Mouse (Mus musculus) common myeloid progenitor, adult 5-6 weeks (primary cell): ENCODE measurements at regions not wholly inside any gene's neighbourhood (a gene's known extent, or its start where the extent isn't known, plus 50 kb on each side); places are given as distances from the start of the nearest gene placed in this dataset.
A peak's percentile ranks its signal among the peaks of the same experiment; 100 is the strongest.

Source experiments
- ATAC-seq: replicated peaks from 2 replicates; pipeline ENCODE4 v1.8.0; 2016; ENCODE audit warnings: low read depth, mild to moderate bottlenecking, moderate TSS enrichment, inconsistent platforms; ENCODE audit not compliant: poor library complexity, severe bottlenecking

- ATAC-seq = no peak
Observed at GRCm38 (mm10) chr12:80021030-80021473, 91.8 kb downstream of the Zfp36l1 start.

GRCm38 (mm10) chr12:80018086-80018485, 94.7 kb downstream of the Zfp36l1 start:
- ATAC-seq = no peak

GRCm38 (mm10) chr12:80017376-80017929, 95.4 kb downstream of the Zfp36l1 start:
- no peak for ATAC-seq

GRCm38 (mm10) chr12:80015938-80016337, 96.9 kb downstream of the Zfp36l1 start:
- no peak for ATAC-seq

- peak; percentile 40; the same call in 1 of the 2 replicates for ATAC-seq
Observed at GRCm38 (mm10) chr12:80014598-80014983, 98.2 kb downstream of the Zfp36l1 start.

GRCm38 (mm10) chr12:80013904-80014597, 98.8 kb downstream of the Zfp36l1 start:
- ATAC-seq = peak; percentile 82

GRCm38 (mm10) chr12:80013577-80013903, 99.3 kb downstream of the Zfp36l1 start:
- no peak for ATAC-seq

- no peak for ATAC-seq
Observed at GRCm38 (mm10) chr12:80011916-80012315, 100.9 kb downstream of the Zfp36l1 start.

GRCm38 (mm10) chr12:80010947-80011346, 101.9 kb downstream of the Zfp36l1 start:
- ATAC-seq = no peak

GRCm38 (mm10) chr12:80010220-80010619, 102.6 kb downstream of the Zfp36l1 start:
- no peak for ATAC-seq

- ATAC-seq = no peak
Observed at GRCm38 (mm10) chr12:80007849-80008248, 105.0 kb downstream of the Zfp36l1 start.

GRCm38 (mm10) chr12:80005227-80005919, 107.4 kb downstream of the Zfp36l1 start:
- no peak for ATAC-seq

GRCm38 (mm10) chr12:80004575-80004974, 108.2 kb downstream of the Zfp36l1 start:
- no peak for ATAC-seq

GRCm38 (mm10) chr12:80003486-80003885, 109.3 kb downstream of the Zfp36l1 start:
- no peak for ATAC-seq

GRCm38 (mm10) chr12:80002474-80003125, 110.2 kb downstream of the Zfp36l1 start:
- ATAC-seq = no peak

GRCm38 (mm10) chr12:80001794-80002193, 111.0 kb downstream of the Zfp36l1 start:
- ATAC-seq = peak; percentile 88

- no peak for ATAC-seq
Observed at GRCm38 (mm10) chr12:79999868-80000370, 112.9 kb downstream of the Zfp36l1 start.

- ATAC-seq = no peak
Observed at GRCm38 (mm10) chr12:79998788-79999187, 114.0 kb downstream of the Zfp36l1 start.

GRCm38 (mm10) chr12:79998339-79998738, 114.5 kb downstream of the Zfp36l1 start:
- no peak for ATAC-seq

- ATAC-seq = no peak
Observed at GRCm38 (mm10) chr12:79997201-79997600, 115.6 kb downstream of the Zfp36l1 start.
